9 mouse cellular contexts compared by ENCODE assay signal in genomic region chr5:122770304-122770703, GRCm38 (mm10). TPM values are rescaled to one million over a fixed set of nuclear protein-coding genes. Genes with fewer than 3 reads are reported as not detected.
DNase-seq lines count a peak whose midpoint lies in the region; ATAC-seq and TF ChIP-seq lines count a peak whose summit lies in the region.
"Had no signal": no experiment of that assay in that cellular context is flagged by ENCODE, and none has a peak within 500 bp of the region (broad histone marks: within the 10 kb centered on the region; RNA-seq: fewer than 3 reads in every experiment).

No protein-coding gene starts in this region.

- intact Hi-C loops in gastrocnemius, postnatal 36 days (cut with DNase I): no loop called here

- 66% methylated on average over 7 of the region's 7 CpGs for WGBS in liver, embryonic 11.5 days

- in situ Hi-C loops in Patski (cut with MboI; ENCODE audit: low pct_unique_long_range_greater_than_20kb): no loop called here

- DNase-seq in heart, adult 11 months: peak; percentile 98
- no peak for DNase-seq in heart, adult 8-10 months (ENCODE audit: low spot score)
- DNase-seq in Patski (ENCODE audit: low read depth, low spot score): no peak
- peak; percentile 34 to 50 for DNase-seq in gastrocnemius, postnatal 36 days
- DNase-seq in liver, embryonic 11.5 days (ENCODE audit: low spot score): no peak
- DNase-seq in frontal cortex, adult 2 months (ENCODE audit: extremely low spot score in 1 of 2, low spot score in 1 of 2): no peak
- no peak for DNase-seq in left cerebral cortex, adult 9 months (ENCODE audit: low spot score in 2 of 2)

- H3K27ac ChIP-seq in liver, embryonic 11.5 days (ENCODE audit: low read depth, low read length): peak overlapping the region; percentile 59
- H3K27ac ChIP-seq in testis, adult 2 months (ENCODE audit: control insufficient read depth, insufficient read depth, low read depth, low read length): peak overlapping the region; percentile 82

- TF ChIP-seq POLR2A in testis, adult 2 months (IDR thresholded peaks at IDR 0.05; ENCODE audit: control insufficient read depth, low read depth, low read length): peak; percentile 41; the same call in 1 of the 2 replicates

- TF ChIP-seq CTCF in Patski (IDR thresholded peaks at IDR 0.05): no peak
- no peak for TF ChIP-seq CTCF in testis, adult 2 months (IDR thresholded peaks at IDR 0.05; ENCODE audit: control insufficient read depth, insufficient read depth, insufficient replicate concordance, low read depth, low read length)

- H3K27me3 ChIP-seq in Patski: no peaks in the 10 kb centered on the region
- H3K27me3 ChIP-seq in liver, embryonic 11.5 days (replicated peaks; ENCODE audit: control insufficient read depth, insufficient read depth, low read length): no peaks in the 10 kb centered on the region
- H3K27me3 ChIP-seq in testis, adult 2 months (ENCODE audit: control insufficient read depth, insufficient read depth, low read length): no peaks in the 10 kb centered on the region

- H3K4me2 ChIP-seq in liver, embryonic 11.5 days: no peak overlapping the region

- POLR2A ChIA-PET in Patski (lab: Charles Lee): interaction anchor here (0.6 to 2.0 kb wide), 4 partner anchors 18 to 225 kb away, joined by 3 to 5 read pairs (median 3); no protein-coding TSS in a partner anchor

- ATAC-seq in Patski: peak; percentile 9
- ATAC-seq in liver, embryonic 11.5 days (replicated peaks; ENCODE audit: low FRiP score): no peak

- H3K36me3 ChIP-seq in liver, embryonic 11.5 days (ENCODE audit: control insufficient read depth, insufficient read depth, low read length): peaks cover 4% of the 10 kb centered on the region; the same call in 1 of the 2 replicates
- H3K36me3 ChIP-seq in testis, adult 2 months (ENCODE audit: control insufficient read depth, insufficient read depth, low read length): no peaks in the 10 kb centered on the region

- H3K9me3 ChIP-seq in liver, embryonic 11.5 days (ENCODE audit: control insufficient read depth, low read length): peaks cover 5% of the 10 kb centered on the region; the same call in 1 of the 2 replicates
- H3K9me3 ChIP-seq: G1E had no signal

- H3K4me1 ChIP-seq in liver, embryonic 11.5 days (replicated peaks; ENCODE audit: control insufficient read depth, insufficient read depth, low read length): peaks cover 22% of the 10 kb centered on the region
- H3K4me1 ChIP-seq in testis, adult 2 months (ENCODE audit: control insufficient read depth, insufficient read depth, low read length): peaks cover 34% of the 10 kb centered on the region

- H3K4me3 ChIP-seq in liver, embryonic 11.5 days (ENCODE audit: low read depth, low read length): no peak overlapping the region
- no peak overlapping the region for H3K4me3 ChIP-seq in testis, adult 2 months (ENCODE audit: control insufficient read depth, low read depth, low read length)

- CTCF ChIA-PET in Patski (lab: Charles Lee): no interaction called here

- H3K9ac ChIP-seq in liver, embryonic 11.5 days (ENCODE audit: low read depth, low read length): 0 out of 2 replicates have a peak overlapping the region, but pooled peaks have one; percentile 44

RNA-seq across cellular contexts. Expression of gene Camkk2, which starts 8.9 kb away (rescaled TPM):
- 10 to 100 TPM in 3 of 4 experiments, 1 to 10 TPM in 1; 8.9 to 12.5 (median 11.3) TPM for total RNA-seq in heart, adult 8-10 months (2022)
- 42.8 TPM for polyA plus RNA-seq in Patski (2021)
- 1 to 10 TPM; 5.1 to 5.2 TPM for total RNA-seq in gastrocnemius, postnatal 36 days (2021)
- polyA plus RNA-seq in liver, embryonic 11.5 days (2014; fragmentation: Nextera tagmentation; extraction: Ambion mirVana): 15.5 and 16.6 TPM in 2 replicates
- polyA plus RNA-seq in testis, adult 2 months (2012; rRNA removed): 18.9 and 22.3 TPM in 2 replicates
- polyA plus RNA-seq in frontal cortex, adult 2 months (2012; rRNA removed): 193 and 204 TPM in 2 replicates

RNA-seq across cellular contexts. Expression of gene Anapc5, which starts 50.8 kb away (rescaled TPM):
- total RNA-seq in heart, adult 8-10 months (2022): 100 to 1,000 TPM; 151 to 179 (median 164) TPM
- 305 TPM for polyA plus RNA-seq in Patski (2021)
- 100 to 1,000 TPM; 289 to 361 TPM for total RNA-seq in gastrocnemius, postnatal 36 days (2021)
- polyA plus RNA-seq in liver, embryonic 11.5 days (2014; fragmentation: Nextera tagmentation; extraction: Ambion mirVana): 392 and 418 TPM in 2 replicates
- 109 and 115 TPM in 2 replicates for polyA plus RNA-seq in testis, adult 2 months (2012; rRNA removed)
- polyA plus RNA-seq in frontal cortex, adult 2 months (2012; rRNA removed): 399 and 447 TPM in 2 replicates

Comparison
In these comparisons a context has a peak if more than half of its experiments do, and no peak if none do; other contexts are left out.
1. DNase-seq: peak in heart, adult 11 months (single experiment) and gastrocnemius, postnatal 36 days (2 of 2); none in heart, adult 8-10 months (single experiment), Patski (single experiment), liver, embryonic 11.5 days (single experiment), frontal cortex, adult 2 months (0 of 2) and left cerebral cortex, adult 9 months (0 of 2).